Mouse (Mus musculus): Measurements from ENCODE around the gene Tgoln1. TPM values are rescaled to one million over a fixed set of nuclear protein-coding genes. Genes with fewer than 3 reads are reported as not detected.

Gene Tgoln1
- polyA plus RNA-seq, 1 experiment from 2014 or later = 47.1 TPM

DNA sequence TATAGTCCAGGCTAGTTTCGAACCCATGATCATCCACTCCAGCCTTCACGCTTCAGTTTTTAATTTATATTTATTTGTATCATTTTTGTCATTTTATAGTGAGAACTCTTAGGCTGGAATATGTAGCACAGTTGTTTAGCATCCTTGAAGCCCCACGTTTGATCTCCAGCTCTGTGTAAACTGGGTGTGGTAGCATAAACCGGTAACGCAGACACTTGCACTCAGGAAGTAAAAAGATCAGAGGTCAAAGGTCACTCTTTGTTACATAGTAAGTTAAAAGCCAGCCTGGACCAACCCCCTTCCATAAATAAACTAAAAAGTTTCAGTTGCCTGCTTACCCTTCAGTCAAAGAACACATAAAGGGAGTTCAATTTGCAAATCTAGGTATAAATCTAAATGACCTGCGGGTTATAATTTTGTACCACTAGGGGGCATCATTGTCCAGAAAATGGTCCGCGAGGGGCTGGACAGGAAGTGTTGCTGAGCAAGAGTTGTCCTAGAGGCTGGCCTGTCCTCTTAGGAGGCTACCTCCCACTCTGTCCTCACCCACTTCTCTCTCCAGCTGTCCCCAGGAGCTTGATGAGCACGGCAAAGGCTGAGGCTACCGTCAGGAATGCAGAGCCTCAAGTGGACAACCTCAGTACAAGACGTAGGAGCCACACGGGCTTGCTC lies 19.1 kb upstream of the Tgoln1 start:
- Histone ChIP-seq H3K9me3 (ENCODE audit: control insufficient read depth, low read length) (no peaks in the 10 kb centered on the region), H3K4me1 (ENCODE audit: control insufficient read depth, insufficient read depth, low read length) (no peaks in the 10 kb centered on the region), H3K27ac (replicated peaks; ENCODE audit: low read depth, low read length) (no peak overlapping the region), H3K9ac (replicated peaks; ENCODE audit: low read length) (no peak overlapping the region), H3K4me3 (replicated peaks; ENCODE audit: low read depth, low read length) (no peak overlapping the region), H3K36me3 (ENCODE audit: control insufficient read depth, insufficient read depth, low read length) (no peaks in the 10 kb centered on the region), H3K4me2 (ENCODE audit: low read length) (no peak overlapping the region), H3K27me3 (ENCODE audit: control insufficient read depth, insufficient read depth, low read length) (no peaks in the 10 kb centered on the region)
- peak; percentile 37; the same call in 1 of the 2 replicates for ATAC-seq (ENCODE audit: low FRiP score, low TSS enrichment)
- DNase-seq = peak; percentile 86
- 58% methylated on average over 12 of the region's 12 CpGs for WGBS

DNA sequence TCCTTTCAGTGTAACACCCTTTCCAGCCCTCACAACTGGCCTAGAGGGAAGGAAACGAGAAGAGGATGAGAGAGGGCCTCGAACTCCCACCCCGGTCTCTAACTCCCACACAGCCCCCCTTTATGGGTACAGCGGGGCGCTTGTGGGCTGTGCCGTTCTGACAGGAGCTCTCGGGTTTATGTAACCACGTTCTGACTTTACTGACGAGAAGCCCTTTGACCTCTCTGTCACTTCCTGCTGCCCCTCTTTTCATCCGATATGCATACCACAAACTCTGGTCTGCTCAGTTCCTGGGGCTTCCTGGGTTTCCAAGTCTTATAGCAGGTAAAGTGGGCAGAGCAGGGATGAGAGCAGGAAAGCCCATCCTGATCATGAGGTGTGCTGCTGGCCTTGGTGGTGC lies 17.5 kb upstream of the Tgoln1 start:
- no peaks in the 10 kb centered on the region for H3K9me3 ChIP-seq (ENCODE audit: control insufficient read depth, low read length)
- H3K36me3 ChIP-seq (ENCODE audit: control insufficient read depth, insufficient read depth, low read length) = no peaks in the 10 kb centered on the region
- ATAC-seq (ENCODE audit: low FRiP score, low TSS enrichment) (no peak), DNase-seq (no peak)
- H3K27ac ChIP-seq (replicated peaks; ENCODE audit: low read depth, low read length) = no peak overlapping the region
- H3K9ac ChIP-seq (replicated peaks; ENCODE audit: low read length) = no peak overlapping the region
- whole genome bisulfite sequencing = 89% methylated on average over 10 of the region's 10 CpGs
- H3K4me3 ChIP-seq (replicated peaks; ENCODE audit: low read depth, low read length) = no peak overlapping the region
- no peaks in the 10 kb centered on the region for H3K4me1 ChIP-seq (ENCODE audit: control insufficient read depth, insufficient read depth, low read length)
- H3K4me2 ChIP-seq (ENCODE audit: low read length) = no peak overlapping the region
- no peaks in the 10 kb centered on the region for H3K27me3 ChIP-seq (ENCODE audit: control insufficient read depth, insufficient read depth, low read length)

DNA sequence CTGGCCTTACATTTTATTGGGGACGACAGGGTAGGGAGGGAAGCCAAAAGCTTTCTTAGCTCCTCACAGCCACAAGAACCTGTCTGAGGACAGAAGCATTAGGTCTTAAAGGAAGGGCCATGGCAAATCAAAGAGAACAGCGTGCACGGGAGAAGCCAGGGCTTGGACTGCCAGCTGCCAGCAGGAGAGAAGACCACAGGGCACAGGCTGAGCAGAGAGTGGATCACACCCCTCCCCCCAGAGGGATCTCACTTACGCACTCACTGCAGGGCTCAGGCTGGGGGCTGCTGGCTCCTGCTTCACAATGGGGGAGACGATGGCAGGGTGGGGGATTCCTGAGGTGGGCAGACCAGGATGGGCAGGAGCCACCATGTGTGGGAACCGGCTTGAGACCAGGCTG lies 14.9 kb upstream of the Tgoln1 start:
- H3K27ac ChIP-seq (replicated peaks; ENCODE audit: low read depth, low read length) = no peak overlapping the region
- H3K4me2 ChIP-seq (ENCODE audit: low read length) = no peak overlapping the region
- no peak overlapping the region for H3K9ac ChIP-seq (replicated peaks; ENCODE audit: low read length)
- no peak overlapping the region for H3K4me3 ChIP-seq (replicated peaks; ENCODE audit: low read depth, low read length)
- no peaks in the 10 kb centered on the region for H3K9me3 ChIP-seq (ENCODE audit: control insufficient read depth, low read length)
- DNase-seq (no peak), ATAC-seq (ENCODE audit: low FRiP score, low TSS enrichment) (no peak)
- WGBS = 79% methylated on average over 6 of the region's 6 CpGs
- H3K36me3 ChIP-seq (ENCODE audit: control insufficient read depth, insufficient read depth, low read length) = no peaks in the 10 kb centered on the region
- H3K4me1 ChIP-seq (ENCODE audit: control insufficient read depth, insufficient read depth, low read length) = no peaks in the 10 kb centered on the region
- no peaks in the 10 kb centered on the region for H3K27me3 ChIP-seq (ENCODE audit: control insufficient read depth, insufficient read depth, low read length)

DNA sequence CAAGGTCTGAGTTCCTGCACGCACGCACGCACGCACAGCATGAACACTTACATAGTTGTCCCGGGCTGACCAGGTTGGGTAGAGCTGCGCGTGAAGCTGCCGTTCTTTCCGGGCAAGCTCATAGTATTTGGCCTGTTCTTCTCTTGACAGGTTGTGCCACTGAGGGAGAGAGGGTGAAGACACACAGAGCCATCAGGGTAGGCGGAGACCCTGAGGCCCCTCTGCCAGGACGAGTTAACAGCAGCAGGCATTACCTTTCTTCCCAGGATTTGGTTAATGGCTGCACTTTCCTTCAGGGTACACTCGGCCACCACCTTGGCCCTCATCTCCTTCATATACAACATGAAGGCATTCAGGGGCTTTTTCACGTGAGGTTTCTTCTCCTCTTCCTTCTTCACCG lies 14.2 kb upstream of the Tgoln1 start:
- ATAC-seq (ENCODE audit: low FRiP score, low TSS enrichment) (no peak), DNase-seq (no peak)
- Histone ChIP-seq H3K4me2 (ENCODE audit: low read length) (no peak overlapping the region), H3K36me3 (ENCODE audit: control insufficient read depth, insufficient read depth, low read length) (no peaks in the 10 kb centered on the region), H3K4me3 (replicated peaks; ENCODE audit: low read depth, low read length) (no peak overlapping the region), H3K9me3 (ENCODE audit: control insufficient read depth, low read length) (no peaks in the 10 kb centered on the region), H3K27ac (replicated peaks; ENCODE audit: low read depth, low read length) (no peak overlapping the region), H3K9ac (replicated peaks; ENCODE audit: low read length) (no peak overlapping the region), H3K27me3 (ENCODE audit: control insufficient read depth, insufficient read depth, low read length) (no peaks in the 10 kb centered on the region), H3K4me1 (ENCODE audit: control insufficient read depth, insufficient read depth, low read length) (no peaks in the 10 kb centered on the region)
- 94% methylated on average over 14 of the region's 14 CpGs for WGBS

DNA sequence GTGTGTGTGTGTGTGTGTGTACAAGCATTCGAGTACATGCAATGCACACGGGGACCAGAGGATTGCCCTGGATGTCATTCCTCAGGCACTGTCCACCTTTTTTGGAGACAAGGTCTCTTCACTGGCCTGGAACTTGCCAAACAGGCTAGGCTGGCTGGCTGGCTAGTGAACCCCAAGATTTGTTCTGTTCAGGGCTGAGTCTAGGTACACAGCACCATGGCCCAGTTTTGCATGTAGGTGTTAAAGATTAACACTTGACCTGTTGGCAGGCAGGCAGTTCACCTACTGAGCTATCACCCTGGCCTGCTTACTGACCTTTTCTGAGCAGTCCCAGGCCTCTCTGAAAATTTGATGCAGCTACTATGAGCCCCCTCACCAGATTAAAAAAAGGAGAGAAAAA lies 13.6 kb upstream of the Tgoln1 start:
- H3K27me3 ChIP-seq (ENCODE audit: control insufficient read depth, insufficient read depth, low read length) = no peaks in the 10 kb centered on the region
- H3K9ac ChIP-seq (replicated peaks; ENCODE audit: low read length) = no peak overlapping the region
- 100% methylated on average over 2 of the region's 2 CpGs for WGBS
- no peak overlapping the region for H3K27ac ChIP-seq (replicated peaks; ENCODE audit: low read depth, low read length)
- ATAC-seq (ENCODE audit: low FRiP score, low TSS enrichment) (no peak), DNase-seq (no peak)
- H3K4me3 ChIP-seq (replicated peaks; ENCODE audit: low read depth, low read length) = no peak overlapping the region
- H3K4me2 ChIP-seq (ENCODE audit: low read length) = no peak overlapping the region
- no peaks in the 10 kb centered on the region for H3K36me3 ChIP-seq (ENCODE audit: control insufficient read depth, insufficient read depth, low read length)
- no peaks in the 10 kb centered on the region for H3K4me1 ChIP-seq (ENCODE audit: control insufficient read depth, insufficient read depth, low read length)
- H3K9me3 ChIP-seq (ENCODE audit: control insufficient read depth, low read length) = no peaks in the 10 kb centered on the region

DNA sequence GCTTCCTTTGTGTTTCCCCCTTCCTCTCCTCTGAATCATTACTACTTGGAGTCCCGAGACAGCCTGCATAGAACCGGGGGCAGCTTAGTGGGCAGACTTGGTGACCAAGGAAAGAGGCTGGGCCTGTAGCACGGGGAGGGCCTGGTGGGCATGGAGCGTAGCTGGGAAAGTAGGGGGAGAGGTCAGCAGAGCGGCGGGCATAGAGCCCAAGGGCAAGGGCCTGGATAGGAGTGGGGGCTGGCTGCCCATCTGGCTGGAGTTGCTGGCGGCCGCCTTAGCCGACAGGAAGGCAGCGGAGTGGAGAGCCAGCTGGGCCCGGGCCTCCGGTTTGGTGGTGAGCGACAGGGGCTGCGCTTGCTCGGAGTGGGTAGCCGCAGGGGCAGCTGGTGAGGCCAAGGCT lies 10.5 kb upstream of the Tgoln1 start:
- no peak overlapping the region for H3K27ac ChIP-seq (replicated peaks; ENCODE audit: low read depth, low read length)
- 89% methylated on average over 16 of the region's 16 CpGs for WGBS
- H3K36me3 ChIP-seq (ENCODE audit: control insufficient read depth, insufficient read depth, low read length) = no peaks in the 10 kb centered on the region
- no peaks in the 10 kb centered on the region for H3K4me1 ChIP-seq (ENCODE audit: control insufficient read depth, insufficient read depth, low read length)
- no peak for ATAC-seq (ENCODE audit: low FRiP score, low TSS enrichment)
- no peaks in the 10 kb centered on the region for H3K9me3 ChIP-seq (ENCODE audit: control insufficient read depth, low read length)
- H3K27me3 ChIP-seq (ENCODE audit: control insufficient read depth, insufficient read depth, low read length) = no peaks in the 10 kb centered on the region
- H3K4me3 ChIP-seq (replicated peaks; ENCODE audit: low read depth, low read length) = no peak overlapping the region
- H3K4me2 ChIP-seq (ENCODE audit: low read length) = no peak overlapping the region
- H3K9ac ChIP-seq (replicated peaks; ENCODE audit: low read length) = no peak overlapping the region
- DNase-seq = no peak

DNA sequence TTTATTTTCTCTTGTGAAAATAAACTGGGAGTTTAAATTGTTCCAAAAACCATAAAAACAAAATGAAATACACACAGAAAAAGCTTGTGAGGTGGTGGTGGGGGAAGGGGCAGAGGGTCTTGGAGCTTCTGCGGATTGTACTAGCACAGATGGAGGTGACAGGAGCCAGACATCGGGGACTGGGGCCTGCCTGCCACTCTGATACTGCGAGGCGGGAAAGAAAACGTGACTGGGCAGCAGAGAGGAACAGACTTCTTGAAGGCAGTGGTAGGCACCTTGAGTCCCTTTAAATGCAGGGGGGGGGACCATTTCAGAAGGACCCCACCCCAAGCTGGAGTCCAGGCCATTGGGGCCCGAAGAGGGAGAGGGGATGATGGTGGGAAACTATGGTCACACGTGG lies 9.6 kb upstream of the Tgoln1 start:
- Histone ChIP-seq H3K9me3 (ENCODE audit: control insufficient read depth, low read length) (no peaks in the 10 kb centered on the region), H3K27ac (replicated peaks; ENCODE audit: low read depth, low read length) (no peak overlapping the region), H3K36me3 (ENCODE audit: control insufficient read depth, insufficient read depth, low read length) (no peaks in the 10 kb centered on the region), H3K27me3 (ENCODE audit: control insufficient read depth, insufficient read depth, low read length) (no peaks in the 10 kb centered on the region), H3K4me2 (ENCODE audit: low read length) (no peak overlapping the region), H3K4me1 (ENCODE audit: control insufficient read depth, insufficient read depth, low read length) (no peaks in the 10 kb centered on the region), H3K9ac (replicated peaks; ENCODE audit: low read length) (no peak overlapping the region), H3K4me3 (replicated peaks; ENCODE audit: low read depth, low read length) (no peak overlapping the region)
- 90% methylated on average over 7 of the region's 7 CpGs for WGBS
- ATAC-seq (ENCODE audit: low FRiP score, low TSS enrichment) (no peak), DNase-seq (no peak)

DNA sequence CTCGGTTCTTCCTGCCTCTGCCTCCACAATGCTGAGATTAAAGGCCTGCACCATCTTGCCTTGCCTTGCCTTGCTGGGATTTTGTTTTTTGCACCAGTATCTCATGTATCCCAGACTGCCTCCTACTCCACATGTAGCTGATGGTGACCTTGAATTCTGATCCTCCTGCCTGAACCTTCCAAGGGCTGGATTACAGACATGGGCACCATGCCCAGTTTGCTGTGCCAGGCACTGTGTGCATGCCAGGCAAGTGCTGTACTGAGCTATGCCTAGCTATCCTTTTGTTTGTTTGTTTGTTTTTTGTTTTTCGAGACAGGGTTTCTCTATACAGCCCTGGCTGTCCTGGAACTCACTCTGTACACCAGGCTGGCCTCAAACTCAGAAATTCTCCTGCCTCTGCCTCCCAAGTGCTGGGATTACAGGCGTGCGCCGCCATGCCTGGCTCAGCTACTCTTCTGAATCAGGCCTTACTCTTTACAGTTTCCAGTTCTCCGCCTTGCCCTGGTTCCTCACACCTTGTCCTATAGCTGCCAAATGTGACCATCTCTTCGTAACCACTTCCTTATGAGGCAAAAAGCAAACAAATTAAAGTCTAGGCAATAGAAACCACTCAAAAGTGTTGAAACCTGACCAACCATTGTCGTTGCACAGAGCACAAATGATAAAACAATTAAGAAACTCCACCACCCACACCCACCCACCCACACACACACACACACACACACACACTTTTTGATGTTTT lies 7.0 kb upstream of the Tgoln1 start:
- DNase-seq (no peak), ATAC-seq (ENCODE audit: low FRiP score, low TSS enrichment) (no peak)
- H3K27ac ChIP-seq (replicated peaks; ENCODE audit: low read depth, low read length) = no peak overlapping the region
- H3K9me3 ChIP-seq (ENCODE audit: control insufficient read depth, low read length) = no peaks in the 10 kb centered on the region
- WGBS = 89% methylated on average over 8 of the region's 8 CpGs
- no peak overlapping the region for H3K4me2 ChIP-seq (ENCODE audit: low read length)
- no peak overlapping the region for H3K9ac ChIP-seq (replicated peaks; ENCODE audit: low read length)
- no peaks in the 10 kb centered on the region for H3K36me3 ChIP-seq (ENCODE audit: control insufficient read depth, insufficient read depth, low read length)
- no peaks in the 10 kb centered on the region for H3K4me1 ChIP-seq (ENCODE audit: control insufficient read depth, insufficient read depth, low read length)
- no peak overlapping the region for H3K4me3 ChIP-seq (replicated peaks; ENCODE audit: low read depth, low read length)
- H3K27me3 ChIP-seq (ENCODE audit: control insufficient read depth, insufficient read depth, low read length) = no peaks in the 10 kb centered on the region

DNA sequence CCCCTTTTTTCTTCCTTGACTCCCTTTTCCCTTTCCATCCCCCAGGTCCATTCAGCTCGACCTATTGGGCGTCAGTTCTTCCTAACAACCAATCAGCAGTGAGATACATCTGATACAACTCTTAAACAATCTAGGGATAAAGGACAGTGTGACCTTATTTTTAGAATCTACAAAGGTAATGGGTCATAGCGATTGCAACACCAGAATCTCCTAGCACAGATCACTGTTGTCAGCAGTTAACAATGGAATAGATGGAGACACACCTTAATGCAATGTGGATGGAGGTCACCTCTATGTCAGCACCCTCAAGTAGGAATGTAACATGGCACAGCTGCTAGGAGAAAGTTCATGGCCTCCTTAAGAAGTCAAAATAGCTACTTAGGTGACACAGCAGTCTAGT lies 6.1 kb upstream of the Tgoln1 start:
- DNase-seq (no peak), ATAC-seq (ENCODE audit: low FRiP score, low TSS enrichment) (no peak)
- Histone ChIP-seq H3K27ac (replicated peaks; ENCODE audit: low read depth, low read length) (no peak overlapping the region), H3K4me3 (replicated peaks; ENCODE audit: low read depth, low read length) (no peak overlapping the region), H3K9me3 (ENCODE audit: control insufficient read depth, low read length) (no peaks in the 10 kb centered on the region), H3K4me1 (ENCODE audit: control insufficient read depth, insufficient read depth, low read length) (0 out of 2 replicates have a peak, but pooled peaks cover under 1% of the 10 kb centered on the region), H3K36me3 (ENCODE audit: control insufficient read depth, insufficient read depth, low read length) (no peaks in the 10 kb centered on the region), H3K27me3 (ENCODE audit: control insufficient read depth, insufficient read depth, low read length) (no peaks in the 10 kb centered on the region), H3K9ac (replicated peaks; ENCODE audit: low read length) (no peak overlapping the region), H3K4me2 (ENCODE audit: low read length) (no peak overlapping the region)
- WGBS = 39% methylated on average over 3 of the region's 3 CpGs
